Mouse (Mus musculus) midbrain, postnatal 0 days (tissue): ENCODE results near the gene Atp5g1. TPM values are rescaled to one million over a fixed set of nuclear protein-coding genes. Genes with fewer than 3 reads are reported as not detected.

Experiments used
- ATAC-seq: fragments of 200-750 bp; cut with Nextera tagmentation; 2 replicates; pipeline ENCODE4 v1.8.0; 2017; ENCODE audit warnings: moderate number of reproducible peaks, mild to moderate bottlenecking, moderate TSS enrichment, moderate library complexity; ENCODE audit not compliant: low FRiP score
- DNase-seq: peaks from one replicate; pipeline ENCODE4 v3.0.0-alpha.2; 2015; ENCODE audit warnings: low spot score
- H3K27ac ChIP-seq: fragments of 300-500 bp; sonication (generic); 2 replicates; pipeline ENCODE4 v1.5.1; 2014; ENCODE audit warnings: low read depth, mild to moderate bottlenecking, low read length, mixed read lengths
- H3K27me3 ChIP-seq: fragments of 300-500 bp; sonication (generic); 2 replicates; pipeline ENCODE4 v1.6.1; 2014; ENCODE audit warnings: low read length, control low read depth, mixed read lengths; ENCODE audit not compliant: insufficient read depth
- H3K36me3 ChIP-seq: fragments of 300-500 bp; sonication (generic); 2 replicates; pipeline ENCODE4 v1.6.1; 2014; ENCODE audit warnings: low read length, control low read depth, mixed read lengths; ENCODE audit not compliant: insufficient read depth
- H3K4me1 ChIP-seq: fragments of 300-500 bp; sonication (generic); 2 replicates; pipeline ENCODE4 v1.6.1; 2014; ENCODE audit warnings: mild to moderate bottlenecking, control low read depth, antibody characterized with exemption, low read length, mixed read lengths; ENCODE audit not compliant: insufficient read depth
- H3K4me2 ChIP-seq: fragments of 300-500 bp; sonication (generic); 2 replicates; pipeline ENCODE4 v1.6.1; 2014; ENCODE audit warnings: low read depth, mild to moderate bottlenecking, low read length, mixed read lengths; ENCODE audit not compliant: poor library complexity, severe bottlenecking
- H3K4me3 ChIP-seq: fragments of 300-500 bp; sonication (generic); 2 replicates; pipeline ENCODE4 v1.5.1; 2014; ENCODE audit warnings: low read depth, mild to moderate bottlenecking, low read length, moderate library complexity
- H3K9ac ChIP-seq: fragments of 300-500 bp; sonication (generic); replicated peaks from 2 replicates; pipeline ENCODE4 v1.6.1; 2014; ENCODE audit warnings: mild to moderate bottlenecking, low read length, moderate library complexity, mixed read lengths; ENCODE audit not compliant: poor library complexity, severe bottlenecking
- H3K9me3 ChIP-seq: fragments of 300-500 bp; sonication (generic); 2 replicates; pipeline ENCODE4 v1.6.1; 2016; ENCODE audit warnings: low read length, control low read depth
- CTCF ChIP-seq: IDR thresholded peaks from 2 replicates; pipeline ENCODE4 v1.5.1; 2016; ENCODE audit warnings: antibody characterized with exemption, mild to moderate bottlenecking
- WGBS: fragments of 180-500 bp; shearing (Covaris S2); extraction: QIAGEN DNeasy Blood & Tissue Kit; methylation state at CpG from one replicate; pipeline ENCODE4 v1.1.7; 2014; 5-methylcytosine and 5-hydroxymethylcytosine counted together
- polyA plus RNA-seq: library from polyadenylated mRNA; unstranded; fragments of >200 nt; fragmentation: Nextera tagmentation; extraction: Ambion mirVana; gene quantifications from 2 replicates; pipeline ENCODE4 v1.2.1, GENCODE M21; 2015
- total RNA-seq: library from RNA; depleted of rRNA; stranded (reverse); fragments of >200 nt; gene quantifications from 2 replicates; pipeline ENCODE4 v1.2.3, GENCODE M21; 2014

Gene Atp5g1
- total and polyA plus RNA-seq, 2 experiments from 2014 or later, result 710 to 984 TPM

DNA sequence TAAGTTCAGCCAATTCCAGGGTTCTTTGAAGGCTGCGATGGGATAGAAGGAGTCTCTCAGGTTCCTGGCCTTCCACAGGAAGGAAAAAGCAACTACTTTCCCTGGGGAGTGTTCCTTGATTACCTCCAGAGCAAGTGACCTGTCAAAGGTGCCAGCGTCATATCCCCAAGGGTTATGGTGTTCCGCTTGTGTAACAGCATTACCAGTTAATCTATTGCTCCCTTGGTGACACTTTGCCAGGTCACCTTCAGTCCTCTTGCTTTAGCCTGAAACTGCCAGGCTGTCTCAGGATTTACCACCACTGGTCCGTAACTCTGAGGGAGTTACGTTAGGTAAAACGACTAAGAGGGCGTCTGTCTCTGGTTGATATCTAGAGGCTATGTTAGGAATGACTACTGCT lies 5.1 kb downstream of the Atp5g1 start:
- no peak overlapping the region for H3K9ac ChIP-seq

DNA sequence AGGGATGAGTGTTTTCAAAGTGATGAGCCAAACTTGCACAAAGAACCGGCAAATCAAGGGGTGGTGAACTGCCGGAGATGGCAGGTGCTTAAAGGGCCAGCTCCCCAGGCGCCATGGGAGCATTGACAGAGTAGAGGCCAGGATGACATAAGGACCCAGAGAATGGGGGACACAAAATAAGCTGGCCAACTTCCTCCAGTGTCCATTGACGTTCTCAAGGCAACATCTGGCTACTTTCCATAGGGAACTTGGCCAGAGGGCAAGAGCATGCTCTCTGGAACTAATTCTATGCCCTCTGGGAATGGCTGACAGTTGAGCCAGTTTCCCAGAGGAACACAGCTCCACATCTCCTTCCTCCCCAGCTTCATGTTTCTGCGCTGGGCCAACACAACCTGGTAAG lies 7.2 kb downstream of the Atp5g1 start:
- no peak for ATAC-seq
- Histone ChIP-seq H3K27me3 (no peaks in the 10 kb centered on the region), H3K9me3 (no peaks in the 10 kb centered on the region), H3K4me3 (no peak overlapping the region), H3K9ac (no peak overlapping the region), H3K4me2 (no peak overlapping the region), H3K27ac (no peak overlapping the region), H3K36me3 (peaks cover 14% of the 10 kb centered on the region), H3K4me1 (peaks cover 8% of the 10 kb centered on the region; the same call in 1 of the 2 replicates)
- DNase-seq, result peak; percentile 22
- WGBS, result 73% methylated on average over 5 of the region's 5 CpGs
- no peak for TF ChIP-seq CTCF

More for the DNA sequence above, 5.1 kb downstream of the Atp5g1 start:
- Histone ChIP-seq H3K36me3 (peaks cover 18% of the 10 kb centered on the region), H3K27me3 (no peaks in the 10 kb centered on the region), H3K4me2 (no peak overlapping the region), H3K4me3 (no peak overlapping the region), H3K9me3 (no peaks in the 10 kb centered on the region), H3K27ac (no peak overlapping the region), H3K4me1 (no peaks in the 10 kb centered on the region)
- no peak for DNase-seq
- ATAC-seq, result no peak
- 97% methylated on average over 7 of the region's 7 CpGs for WGBS
- no peak for TF ChIP-seq CTCF

DNA sequence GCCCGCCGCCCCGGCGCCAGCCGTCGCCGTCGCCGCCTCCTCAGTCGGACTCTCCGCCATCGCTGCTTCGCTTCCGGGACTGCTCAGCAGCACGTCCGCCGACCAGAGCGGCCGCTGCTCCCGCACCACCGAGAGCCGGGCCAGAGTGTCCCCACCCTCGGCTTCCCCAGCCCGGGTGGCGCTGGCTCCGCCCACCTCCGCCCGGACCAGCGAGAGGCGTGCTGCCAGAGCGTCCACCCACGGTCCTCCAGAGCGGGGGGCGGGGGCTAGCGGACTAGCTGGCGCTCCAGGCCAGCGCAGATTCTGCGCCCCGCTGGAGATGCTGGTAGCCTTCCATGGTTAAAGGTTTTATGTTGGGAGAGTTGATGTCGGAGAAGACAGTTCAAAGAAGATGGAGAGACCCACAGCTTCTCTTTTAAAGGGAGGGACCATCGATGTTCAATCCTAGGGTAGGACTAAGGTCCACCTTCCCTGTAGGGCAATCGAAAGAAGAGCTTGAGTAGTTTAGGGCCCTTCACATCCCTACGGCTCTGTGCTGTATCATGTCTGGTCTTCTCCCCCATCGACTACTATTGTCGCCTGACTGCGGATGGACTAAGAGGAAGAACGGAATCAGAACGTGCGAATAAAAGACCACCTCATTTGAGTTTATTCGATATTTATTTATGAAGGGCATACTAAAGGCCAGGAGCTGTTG lies 10.1 kb downstream of the Atp5g1 start, which contains the start of gene Ube2z:
Gene Ube2z (minus strand): TSS at position 174 of the 697 bp plus-strand sequence.
- peak; percentile 24; the same call in 1 of the 2 replicates for TF ChIP-seq CTCF
- no peaks in the 10 kb centered on the region for H3K27me3 ChIP-seq
- no peaks in the 10 kb centered on the region for H3K9me3 ChIP-seq
- peaks cover 12% of the 10 kb centered on the region; the same call in 1 of the 2 replicates for H3K4me1 ChIP-seq
- H3K36me3 ChIP-seq, result peaks cover 12% of the 10 kb centered on the region
- peak within 1 kb of the TSS; percentile 91 for H3K9ac ChIP-seq
- WGBS, result 3% methylated on average over 48 of the region's 50 CpGs
- peak within 1 kb of the TSS; percentile 92 for H3K4me2 ChIP-seq
- ATAC-seq (peak; percentile 99), DNase-seq (peak; percentile 97)
- H3K27ac ChIP-seq, result peak within 1 kb of the TSS; percentile 83
- peak within 1 kb of the TSS; percentile 69 for H3K4me3 ChIP-seq

- Histone ChIP-seq H3K4me1 (peaks cover 12% of the 10 kb centered on the region; the same call in 1 of the 2 replicates), H3K36me3 (peaks cover 11% of the 10 kb centered on the region; the same call in 1 of the 2 replicates), H3K27ac (peak overlapping the region; percentile 83), H3K9ac (peak overlapping the region; percentile 91), H3K27me3 (no peaks in the 10 kb centered on the region), H3K4me3 (peak overlapping the region; percentile 69), H3K9me3 (no peaks in the 10 kb centered on the region), H3K4me2 (peak overlapping the region; percentile 92)
- DNase-seq (peak; percentile 14), ATAC-seq (peak; percentile 59)
- no peak for TF ChIP-seq CTCF
- under 1% methylated on average over 37 of the region's 64 CpGs for WGBS
Measured at GRCm38 (mm10) chr11:96064521-96065214, 10.8 kb downstream of the Atp5g1 start.

- Histone ChIP-seq H3K27me3 (no peaks in the 10 kb centered on the region), H3K27ac (no peak overlapping the region), H3K4me2 (no peak overlapping the region), H3K9me3 (no peaks in the 10 kb centered on the region), H3K9ac (no peak overlapping the region), H3K4me3 (no peak overlapping the region), H3K36me3 (peaks cover 37% of the 10 kb centered on the region), H3K4me1 (peaks cover 4% of the 10 kb centered on the region; the same call in 1 of the 2 replicates)
- TF ChIP-seq CTCF, result no peak
- WGBS, result 91% methylated on average over 4 of the region's 4 CpGs
- ATAC-seq (no peak), DNase-seq (no peak)
Measured at GRCm38 (mm10) chr11:96058309-96058708, 17.2 kb downstream of the Atp5g1 start.

DNA sequence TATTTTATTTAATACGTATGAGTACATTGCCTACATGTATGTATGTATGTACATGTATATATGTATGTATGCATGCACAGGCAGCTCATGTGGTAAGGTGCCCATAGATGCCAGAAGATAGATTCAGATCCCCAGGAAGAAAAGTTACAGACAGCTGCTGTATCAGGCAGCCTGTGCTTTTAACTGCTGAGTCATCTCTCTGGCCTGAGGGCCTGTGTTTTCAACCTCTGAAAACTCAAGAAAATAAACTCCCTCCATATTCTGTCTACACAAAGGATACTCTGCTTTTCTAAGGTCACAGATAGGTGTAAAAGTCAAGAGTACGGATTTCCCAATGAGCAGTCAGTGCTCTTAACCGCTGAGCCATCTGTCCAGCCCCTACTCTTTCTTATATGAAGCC lies 24.6 kb downstream of the Atp5g1 start:
- no peaks in the 10 kb centered on the region for H3K27me3 ChIP-seq
- H3K9ac ChIP-seq, result no peak overlapping the region
- WGBS, result 97% methylated on average over 3 of the region's 3 CpGs
- TF ChIP-seq CTCF, result no peak
- H3K36me3 ChIP-seq, result peaks cover 57% of the 10 kb centered on the region
- H3K27ac ChIP-seq, result no peak overlapping the region
- H3K9me3 ChIP-seq, result no peaks in the 10 kb centered on the region
- H3K4me2 ChIP-seq, result no peak overlapping the region
- DNase-seq (no peak), ATAC-seq (no peak)
- no peak overlapping the region for H3K4me3 ChIP-seq
- no peaks in the 10 kb centered on the region for H3K4me1 ChIP-seq
